Mouse (Mus musculus) MEL (cell line): ENCODE measurements around the gene Hgfac. TPM values are rescaled to one million over a fixed set of nuclear protein-coding genes. Genes with fewer than 3 reads are reported as not detected.
A peak's percentile ranks its signal among the peaks of the same experiment; 100 is the strongest.

Source experiments
- DNase-seq: peaks from one replicate; pipeline ENCODE4 v3.0.0; 2011; ENCODE audit warnings: low read depth, low spot score
- H3K27ac ChIP-seq: 2 replicates; pipeline ENCODE4 v1.5.1; 2012; ENCODE audit warnings: low read depth, mild to moderate bottlenecking, control low read depth, low read length, moderate library complexity; ENCODE audit not compliant: control insufficient read depth
- H3K27me3 ChIP-seq, 2 experiments: fragments of 150-350 bp in 1 of 2; sonication (generic) in 1 of 2; 2 replicates each; pipeline ENCODE4 v1.6.1; 2012; ENCODE audit warnings: low read length in 2 of 2, mild to moderate bottlenecking in 2 of 2, improper control_type of control experiment in 1 of 2, moderate library complexity in 1 of 2; ENCODE audit not compliant: insufficient read depth in 2 of 2, control insufficient read depth in 1 of 2
- H3K36me3 ChIP-seq, 2 experiments: 2 replicates each; pipeline ENCODE4 v1.6.1; 2012 to 2014; ENCODE audit warnings: low read length in 2 of 2, improper control_type of control experiment in 1 of 2, inconsistent platforms in 1 of 2, mild to moderate bottlenecking in 1 of 2; ENCODE audit not compliant: insufficient read depth in 2 of 2, control insufficient read depth in 1 of 2
- H3K4me1 ChIP-seq, 2 experiments: fragments of 150-350 bp in 1 of 2; sonication (generic) in 1 of 2; 2 replicates each; pipeline ENCODE4 v1.6.1; 2012; ENCODE audit warnings: low read length in 2 of 2, improper control_type of control experiment in 1 of 2, mild to moderate bottlenecking in 1 of 2; ENCODE audit not compliant: insufficient read depth in 2 of 2, control insufficient read depth in 1 of 2
- H3K4me3 ChIP-seq, 2 experiments: fragments of 150-350 bp in 1 of 2; sonication (generic) in 1 of 2; 2 replicates each; pipeline ENCODE4 v1.5.1; 2012; ENCODE audit warnings: low read depth in 2 of 2, low read length in 2 of 2, mild to moderate bottlenecking in 2 of 2, moderate library complexity in 2 of 2, control low read depth in 1 of 2, improper control_type of control experiment in 1 of 2; ENCODE audit not compliant: control insufficient read depth in 1 of 2, insufficient read depth in 1 of 2
- H3K79me2 ChIP-seq: 2 replicates; pipeline ENCODE4 v1.6.1; 2012; ENCODE audit warnings: mild to moderate bottlenecking, low read length, moderate library complexity; ENCODE audit not compliant: control insufficient read depth, poor library complexity, insufficient read depth
- H3K9ac ChIP-seq: 2 replicates; pipeline ENCODE4 v1.6.1; 2012; ENCODE audit warnings: low read depth, mild to moderate bottlenecking, control low read depth, low read length, moderate library complexity; ENCODE audit not compliant: control insufficient read depth, poor library complexity, severe bottlenecking
- H3K9me3 ChIP-seq: fragments of 150-350 bp; sonication (generic); replicated peaks from 2 replicates; pipeline ENCODE4 v1.6.1; 2012; ENCODE audit warnings: mild to moderate bottlenecking, low read length, improper control_type of control experiment, moderate library complexity; ENCODE audit not compliant: insufficient read depth
- BHLHE40 ChIP-seq: IDR thresholded peaks from 2 replicates; pipeline ENCODE4 v1.6.1; 2012; ENCODE audit warnings: low read depth, mild to moderate bottlenecking, inconsistent platforms, low read length, improper control_type of control experiment, borderline replicate concordance
- CTCF ChIP-seq, 3 experiments: IDR thresholded peaks in 2 of 3; conservative IDR thresholded peaks in 1 of 3; 2 replicates each; pipeline ENCODE4 v1.5.1; 2011 to 2012; ENCODE audit warnings: low read length in 3 of 3, low read depth in 2 of 3, mild to moderate bottlenecking in 2 of 3, improper control_type of control experiment in 1 of 3, inconsistent platforms in 1 of 3, mixed read lengths in 1 of 3, moderate library complexity in 1 of 3; ENCODE audit not compliant: control insufficient read depth in 1 of 3, insufficient read depth in 1 of 3, poor library complexity in 1 of 3, severe bottlenecking in 1 of 3
- MXI1 ChIP-seq: IDR thresholded peaks from 2 replicates; pipeline ENCODE4 v1.6.1; 2011; ENCODE audit warnings: mild to moderate bottlenecking, low read depth, low read length, improper control_type of control experiment
- MYC ChIP-seq: IDR thresholded peaks from 2 replicates; pipeline ENCODE4 v1.6.1; 2011; ENCODE audit warnings: low read depth, mild to moderate bottlenecking, low read length, improper control_type of control experiment, moderate library complexity
- NELFE ChIP-seq: IDR thresholded peaks from 2 replicates; pipeline ENCODE4 v1.6.1; 2011; ENCODE audit warnings: low read depth, low read length, improper control_type of control experiment
- POLR2A ChIP-seq, 2 experiments: IDR thresholded peaks; 2 replicates each; pipeline ENCODE4 v1.6.1; 2011 to 2012; ENCODE audit warnings: low read length in 2 of 2, mild to moderate bottlenecking in 2 of 2, control low read depth in 1 of 2, improper control_type of control experiment in 1 of 2, low read depth in 1 of 2, moderate library complexity in 1 of 2; ENCODE audit not compliant: control insufficient read depth in 1 of 2, insufficient read depth in 1 of 2, poor library complexity in 1 of 2
- POLR2AphosphoS2 ChIP-seq: IDR thresholded peaks from 2 replicates; pipeline ENCODE4 v1.6.1; 2011; ENCODE audit warnings: low read length, improper control_type of control experiment
- POLR2AphosphoS5 ChIP-seq: IDR thresholded peaks from 2 replicates; pipeline ENCODE4 v1.6.1; 2012; ENCODE audit warnings: low read depth, borderline replicate concordance, mild to moderate bottlenecking, inconsistent platforms, low read length, moderate library complexity, mixed read lengths
- RAD21 ChIP-seq: IDR thresholded peaks from 2 replicates; pipeline ENCODE4 v1.6.1; 2011; ENCODE audit warnings: mild to moderate bottlenecking, low read depth, low read length, improper control_type of control experiment
- RCOR1 ChIP-seq: IDR thresholded peaks from 2 replicates; pipeline ENCODE4 v1.6.1; 2012; ENCODE audit warnings: low read depth, mild to moderate bottlenecking, inconsistent platforms, low read length, improper control_type of control experiment
- SIN3A ChIP-seq: IDR thresholded peaks from 2 replicates; pipeline ENCODE4 v1.6.1; 2012; ENCODE audit warnings: low read length, improper control_type of control experiment, inconsistent platforms
- SMC3 ChIP-seq: IDR thresholded peaks from 2 replicates; pipeline ENCODE4 v1.6.1; 2011; ENCODE audit warnings: low read depth, low read length, improper control_type of control experiment
- ZMIZ1 ChIP-seq: IDR thresholded peaks from 2 replicates; pipeline ENCODE4 v1.6.1; 2012; ENCODE audit warnings: low read depth, mild to moderate bottlenecking, inconsistent platforms, low read length, improper control_type of control experiment, moderate library complexity
- polyA plus RNA-seq, 2 experiments: library from polyadenylated mRNA; stranded (reverse) in 1 of 2; unstranded in 1 of 2; fragments of >175 nt in 1 of 2; fragments of >200 nt in 1 of 2; gene quantifications; 2 replicates each; pipeline versions ENCODE4 v1.2.1 to v1.2.4; 2012; ENCODE audit warnings: low replicate concordance in 2 of 2, low read depth in 1 of 2; ENCODE audit not compliant: insufficient read length in 2 of 2, insufficient read depth in 1 of 2, missing spikeins in 1 of 2
- total RNA-seq: library from RNA; depleted of rRNA; stranded (reverse); fragments of 300-350 nt; gene quantifications from 2 replicates; pipeline ENCODE4 v1.2.3, GENCODE M21; 2012

Gene Hgfac
- total and polyA plus RNA-seq, 3 experiments = 0.62 to 1.6 TPM; not detected in 1

DNA sequence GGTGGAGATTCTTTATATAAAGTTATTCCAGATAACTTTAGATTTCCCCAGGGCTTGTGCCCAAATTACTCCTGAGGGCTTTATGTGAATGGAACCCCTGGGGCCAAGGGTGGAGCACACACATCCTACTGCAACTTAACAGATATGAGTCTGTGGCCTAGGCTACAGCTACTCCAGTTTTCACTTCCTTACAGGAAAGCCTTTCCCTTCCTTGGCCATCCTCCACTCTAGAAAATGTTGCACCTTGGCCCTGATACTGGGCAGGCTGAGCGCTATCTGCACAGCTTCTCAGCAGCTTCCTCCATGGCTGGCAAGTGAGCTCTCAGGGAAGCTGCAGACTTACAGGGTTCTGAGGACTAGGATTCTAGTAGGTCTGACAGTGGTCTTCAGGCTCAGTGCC is 12.0 kb upstream of the Hgfac start:
- Histone ChIP-seq H3K4me3 (no peak overlapping the region), H3K9me3 (no peaks in the 10 kb centered on the region), H3K79me2 (no peaks in the 10 kb centered on the region)
- TF ChIP-seq NELFE = no peak
- no peak for TF ChIP-seq SIN3A
- no peak for TF ChIP-seq MXI1
- no peak for TF ChIP-seq RCOR1
- no peak for TF ChIP-seq CTCF (IDR thresholded peaks at IDR 0.05 in 2 of 3, conservative IDR thresholded peaks at IDR 0.05 in 1 of 3; ENCODE audit: control insufficient read depth in 1 of 3, insufficient read depth in 1 of 3, low read depth in 2 of 3, low read length in 3 of 3, poor library complexity in 1 of 3, severe bottlenecking in 1 of 3)
- TF ChIP-seq, all 39 proteins: peak for 0
- H3K27me3 ChIP-seq = no peaks in the 10 kb centered on the region
- H3K9ac ChIP-seq = no peak overlapping the region
- H3K27ac ChIP-seq = no peak overlapping the region
- no peaks in the 10 kb centered on the region for H3K36me3 ChIP-seq
- H3K4me1 ChIP-seq = 0 out of 4 replicates have a peak, but pooled peaks cover 0 to 4% of the 10 kb centered on the region in 2 experiments
- DNase-seq = no peak

DNA sequence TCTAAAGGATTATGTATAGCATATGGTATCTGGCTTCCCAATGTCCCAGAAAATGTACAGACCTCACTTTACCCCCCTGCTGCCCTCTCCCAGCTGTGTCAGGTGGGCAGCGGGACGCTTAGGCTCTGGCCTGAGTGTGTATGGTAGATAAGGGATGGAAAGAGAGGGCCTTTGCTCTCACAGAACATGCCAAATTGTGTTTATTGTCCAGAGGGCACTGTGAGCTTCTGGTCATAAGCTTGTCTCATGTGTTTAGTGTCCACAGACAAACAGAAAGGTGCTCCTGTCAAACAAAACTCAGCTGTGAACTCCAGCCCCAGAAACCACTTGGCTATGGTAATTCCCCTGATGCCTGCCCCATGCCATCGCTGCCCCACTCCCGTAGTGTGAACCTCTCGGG is 11.6 kb upstream of the Hgfac start:
- no peaks in the 10 kb centered on the region for H3K27me3 ChIP-seq
- no peak overlapping the region for H3K9ac ChIP-seq
- H3K27ac ChIP-seq = no peak overlapping the region
- DNase-seq = no peak
- no peaks in the 10 kb centered on the region for H3K79me2 ChIP-seq
- H3K36me3 ChIP-seq = no peaks in the 10 kb centered on the region
- H3K9me3 ChIP-seq = no peaks in the 10 kb centered on the region
- H3K4me3 ChIP-seq = no peak overlapping the region
- TF ChIP-seq POLR2A (IDR thresholded peaks at IDR 0.05; ENCODE audit: control insufficient read depth in 1 of 2, insufficient read depth in 1 of 2, low read depth in 1 of 2, low read length in 2 of 2, poor library complexity in 1 of 2) (no peak), ZMIZ1 (no peak), POLR2AphosphoS5 (no peak), POLR2AphosphoS2 (no peak), BHLHE40 (no peak), MYC (no peak), MXI1 (no peak)
- H3K4me1 ChIP-seq = 0 out of 4 replicates have a peak, but pooled peaks cover 0 to 4% of the 10 kb centered on the region in 2 experiments

DNA sequence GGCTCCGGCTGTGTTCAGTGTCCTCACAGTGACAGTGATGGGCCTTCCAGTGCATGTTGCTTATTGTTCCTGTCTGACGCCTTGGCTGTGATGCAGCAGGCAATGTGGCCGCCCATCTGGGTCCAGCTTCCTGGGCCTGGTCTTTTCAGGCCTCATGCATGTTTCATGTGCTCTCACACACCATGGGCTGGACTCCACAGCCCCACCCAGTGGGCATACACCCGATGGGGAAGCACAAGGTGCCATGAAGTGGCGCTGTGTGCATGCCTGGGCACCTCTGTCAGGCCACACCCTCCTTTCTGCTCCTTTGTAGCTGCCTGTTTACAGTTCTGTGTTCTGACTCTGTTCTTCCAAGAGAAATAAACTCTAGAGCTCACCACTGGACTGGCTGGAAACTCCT is 8.2 kb upstream of the Hgfac start:
- Histone ChIP-seq H3K79me2 (no peaks in the 10 kb centered on the region), H3K9ac (no peak overlapping the region), H3K36me3 (peaks cover 0 to 7% of the 10 kb centered on the region in 2 experiments; a peak in 2 of 4 replicates), H3K4me3 (no peak overlapping the region), H3K9me3 (no peaks in the 10 kb centered on the region), H3K27me3 (no peaks in the 10 kb centered on the region), H3K27ac (no peak overlapping the region), H3K4me1 (peaks cover 3 to 21% of the 10 kb centered on the region in 2 experiments; a peak in 3 of 4 replicates)
- peak; percentile 34 for DNase-seq
- peak; percentile 57 for TF ChIP-seq SMC3
- TF ChIP-seq CTCF (IDR thresholded peaks at IDR 0.05 in 2 of 3, conservative IDR thresholded peaks at IDR 0.05 in 1 of 3; ENCODE audit: control insufficient read depth in 1 of 3, insufficient read depth in 1 of 3, low read depth in 2 of 3, low read length in 3 of 3, poor library complexity in 1 of 3, severe bottlenecking in 1 of 3) = peak in 2 of 3 experiments; percentile 51 to 52; a peak in 4 of 6 replicates
- TF ChIP-seq RAD21 = peak; percentile 23
- no peak for TF ChIP-seq RCOR1
